Mouse (Mus musculus) T-helper 1 cell (primary cell): ENCODE data around the gene Gm20721.

Source experiments
- in situ Hi-C: fragments of 300-600 bp; cut with MboI, MseI; formaldehyde crosslinking; loops from one replicate; pipeline ENCODE4 v1.15.1; 2025; ENCODE audit warnings: high pct_unique_total_duplicates

The Gm20721 gene

GRCm38 (mm10) chr2:174346612-174346998 lies at the start of gene Gm20721:
TSS of gene Gm20721 (minus strand) at chr2:174346712.
- in situ Hi-C loops: loop anchor here (10.0 kb wide), 1 partner anchor 1322 kb away; the partner anchor contains the start of gene Rbm38

DNA sequence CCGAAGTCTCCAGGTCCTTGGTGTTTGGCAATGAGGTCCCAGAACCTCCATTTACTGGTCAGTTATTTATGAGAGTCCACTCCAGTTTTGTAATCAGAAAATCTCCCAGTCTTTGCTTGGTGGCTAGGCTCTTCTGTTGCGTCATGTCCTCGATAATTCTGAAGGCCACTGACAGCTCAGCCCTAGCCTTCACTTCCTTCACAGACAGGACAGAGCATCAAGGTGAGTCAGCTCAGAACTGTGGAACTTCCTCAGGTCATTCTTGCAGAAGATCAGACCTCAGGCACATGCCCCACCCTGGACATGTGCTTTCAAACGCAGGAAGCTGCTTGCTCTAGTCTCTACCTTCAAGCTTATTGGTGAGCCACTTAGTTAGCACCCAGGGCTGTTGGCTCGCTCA lies 46.9 kb upstream of the Gm20721 start:
- in situ Hi-C loops: no loop called here

DNA sequence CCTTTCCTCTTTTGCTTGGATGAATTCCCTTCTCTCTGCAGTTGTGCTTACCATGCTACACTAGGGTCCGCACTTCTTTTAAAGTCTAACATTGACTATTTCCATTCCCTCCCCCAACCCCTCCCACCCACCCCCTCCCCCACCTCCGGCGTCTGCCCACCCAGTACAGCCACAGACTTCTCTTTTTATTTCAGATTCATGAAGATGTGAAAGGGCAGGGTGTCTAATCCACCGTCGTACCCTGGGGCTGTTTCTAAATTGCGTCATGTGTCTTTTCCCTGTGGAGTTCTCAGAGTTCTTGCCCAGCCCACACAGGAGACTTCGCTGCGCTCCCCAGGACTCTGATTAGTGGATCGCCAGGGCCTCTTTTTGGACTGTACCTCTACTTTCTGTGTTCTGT lies 46.0 kb upstream of the Gm20721 start:
- in situ Hi-C loops: no loop called here

DNA sequence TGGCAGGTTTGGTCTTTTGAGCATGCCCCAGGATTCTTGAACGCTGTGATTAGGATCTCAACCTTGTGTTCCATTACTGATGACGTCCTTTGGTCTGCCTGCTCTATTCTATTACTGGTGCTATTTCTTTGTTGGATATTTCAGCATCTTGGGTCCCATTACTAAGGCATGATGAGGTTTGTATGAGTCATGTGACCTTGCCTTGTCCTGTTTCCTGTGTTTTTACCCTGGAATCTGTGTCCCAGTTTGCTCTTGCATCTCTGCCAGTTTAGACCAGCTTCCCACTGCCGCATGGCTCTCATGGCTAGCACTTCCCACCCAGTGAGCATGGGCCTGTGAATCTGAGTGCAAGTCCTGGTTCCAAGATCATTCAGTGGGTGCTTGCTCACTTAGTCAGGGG lies 45.4 kb upstream of the Gm20721 start:
- in situ Hi-C loops: no loop called here

DNA sequence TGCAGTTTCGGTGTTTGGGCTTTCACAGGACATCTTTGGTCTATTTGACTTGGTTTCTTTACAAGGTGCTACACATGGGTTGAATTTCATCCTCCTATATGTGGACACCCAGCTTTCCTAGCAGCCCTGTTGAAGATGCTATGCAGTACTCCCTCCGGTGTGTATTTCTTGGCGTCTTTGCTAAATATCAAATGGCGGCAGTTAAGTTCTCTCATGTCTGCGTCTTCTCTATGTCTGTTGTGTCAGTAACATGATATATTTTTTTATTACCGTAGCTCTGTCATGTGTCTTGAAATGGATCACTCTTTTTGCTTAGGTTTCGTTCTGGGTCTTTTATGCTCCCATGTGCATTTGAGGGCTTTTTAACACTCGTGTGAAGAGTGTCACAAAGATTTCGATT lies 34.5 kb upstream of the Gm20721 start:
- in situ Hi-C loops: no loop called here

DNA sequence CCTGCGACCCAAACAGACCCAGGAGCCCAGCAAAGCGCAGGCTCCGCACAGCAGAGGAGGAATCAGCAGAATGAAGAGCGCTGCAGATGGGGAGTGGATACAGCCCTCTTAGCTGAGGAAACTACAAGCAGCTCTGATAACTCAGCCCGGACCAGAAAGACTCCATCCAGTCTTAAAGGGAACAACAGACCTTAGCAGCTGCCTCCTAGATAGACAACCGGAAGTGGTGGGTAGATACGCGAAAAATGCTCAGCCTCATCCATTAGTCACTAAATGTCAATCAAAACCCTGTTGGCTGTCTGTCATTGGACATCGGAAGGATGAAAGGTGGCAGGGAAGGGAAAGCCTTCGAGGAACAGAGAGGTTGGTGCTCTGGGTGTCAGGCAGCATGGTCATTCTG lies 20.1 kb upstream of the Gm20721 start:
- in situ Hi-C loops: loop anchor here (10.0 kb wide), 1 partner anchor 1062 kb away; no protein-coding TSS in a partner anchor

GRCm38 (mm10) chr2:174359656-174360055 lies 13.1 kb upstream of the Gm20721 start:
- in situ Hi-C loops: loop anchor here (10.0 kb wide), 1 partner anchor 1055 kb away; no protein-coding TSS in a partner anchor

DNA sequence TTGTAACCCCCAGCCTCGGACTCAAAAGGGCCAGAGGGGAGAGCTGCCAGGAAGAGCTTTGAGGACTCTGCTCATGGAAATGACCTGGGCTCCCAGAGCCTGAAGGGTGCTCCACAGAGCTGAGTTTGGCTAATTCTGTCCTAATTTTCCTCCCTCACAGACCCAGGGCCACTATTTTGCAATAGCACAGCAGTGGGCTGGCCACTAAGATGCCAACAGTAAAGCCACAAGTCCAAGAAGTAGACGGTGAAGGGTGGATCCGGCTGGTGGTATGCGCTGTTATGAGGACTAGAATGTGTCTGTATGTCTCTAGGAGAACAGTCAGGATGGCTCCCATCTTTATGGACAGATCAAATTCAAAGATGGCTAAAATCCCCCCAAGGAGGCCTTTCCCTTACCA lies 12.0 kb upstream of the Gm20721 start:
- in situ Hi-C loops: no loop called here

DNA sequence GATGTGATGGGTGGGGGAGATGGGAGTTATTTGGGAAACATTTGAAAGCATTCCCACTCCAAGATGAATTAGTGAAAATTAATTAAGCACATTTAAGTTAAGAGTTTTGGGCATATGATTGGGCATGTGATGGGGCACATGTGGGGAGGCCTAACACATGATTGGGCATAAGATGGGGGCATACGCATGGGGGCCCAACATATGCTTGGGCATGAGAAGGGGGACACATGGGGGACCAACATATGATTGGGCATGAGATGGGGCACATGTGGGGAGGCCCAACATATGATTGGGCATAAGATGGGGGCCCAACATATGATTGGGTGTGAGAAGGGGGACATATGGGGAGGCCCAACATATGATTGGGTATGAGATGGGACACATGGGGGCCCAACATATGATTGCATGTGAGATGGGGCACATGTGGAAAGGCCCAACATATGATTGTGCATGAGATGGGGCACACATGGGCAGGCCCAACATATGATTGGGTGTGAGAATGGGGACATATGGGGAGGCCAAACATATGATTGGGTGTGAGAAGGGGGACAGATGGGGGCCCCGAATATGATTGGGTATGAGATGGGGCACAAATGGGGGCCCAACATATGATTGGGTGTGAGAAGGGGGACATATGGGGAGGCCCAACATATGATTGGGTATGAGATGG lies 622 bp upstream of the Gm20721 start:
- in situ Hi-C loops: loop anchor here (10.0 kb wide), 1 partner anchor 1322 kb away; the partner anchor contains the start of gene Rbm38

DNA sequence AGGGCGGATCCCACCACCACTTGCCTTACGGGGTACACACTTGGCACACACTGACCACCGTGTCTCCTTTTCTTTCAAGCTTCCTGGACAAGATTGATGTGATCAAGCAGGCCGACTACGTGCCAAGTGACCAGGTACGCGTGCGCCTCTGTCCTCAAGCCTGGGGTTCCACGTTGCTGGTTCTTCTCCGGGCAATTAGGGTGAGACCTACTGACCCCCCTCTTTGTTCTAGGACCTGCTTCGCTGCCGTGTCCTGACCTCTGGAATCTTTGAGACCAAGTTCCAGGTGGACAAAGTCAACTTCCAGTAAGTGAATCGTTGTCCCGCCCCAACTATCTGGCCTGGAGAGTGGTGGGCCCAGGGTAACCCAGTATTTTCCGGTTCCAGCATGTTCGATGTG lies 1.5 kb downstream of the Gm20721 start:
- in situ Hi-C loops: loop anchor here (10.0 kb wide), 1 partner anchor 1320 kb away; the partner anchor contains the start of gene Rbm38

GRCm38 (mm10) chr2:174344003-174344655 lies 2.4 kb downstream of the Gm20721 start:
- in situ Hi-C loops: loop anchor here (10.0 kb wide), 1 partner anchor 1319 kb away; the partner anchor contains the start of gene Rbm38

GRCm38 (mm10) chr2:174343566-174343965 lies 2.9 kb downstream of the Gm20721 start:
- in situ Hi-C loops: loop anchor here (10.0 kb wide), 1 partner anchor 1319 kb away; the partner anchor contains the start of gene Rbm38

- in situ Hi-C loops: loop anchor here (10.0 kb wide), 1 partner anchor 1318 kb away; the partner anchor contains the start of gene Rbm38
Measured at GRCm38 (mm10) chr2:174342793-174343400, 3.6 kb downstream of the Gm20721 start.

GRCm38 (mm10) chr2:174340893-174341580 lies 5.5 kb downstream of the Gm20721 start:
- in situ Hi-C loops: loop anchor here (10.0 kb wide), 1 partner anchor 1316 kb away; the partner anchor contains the start of gene Rbm38

DNA sequence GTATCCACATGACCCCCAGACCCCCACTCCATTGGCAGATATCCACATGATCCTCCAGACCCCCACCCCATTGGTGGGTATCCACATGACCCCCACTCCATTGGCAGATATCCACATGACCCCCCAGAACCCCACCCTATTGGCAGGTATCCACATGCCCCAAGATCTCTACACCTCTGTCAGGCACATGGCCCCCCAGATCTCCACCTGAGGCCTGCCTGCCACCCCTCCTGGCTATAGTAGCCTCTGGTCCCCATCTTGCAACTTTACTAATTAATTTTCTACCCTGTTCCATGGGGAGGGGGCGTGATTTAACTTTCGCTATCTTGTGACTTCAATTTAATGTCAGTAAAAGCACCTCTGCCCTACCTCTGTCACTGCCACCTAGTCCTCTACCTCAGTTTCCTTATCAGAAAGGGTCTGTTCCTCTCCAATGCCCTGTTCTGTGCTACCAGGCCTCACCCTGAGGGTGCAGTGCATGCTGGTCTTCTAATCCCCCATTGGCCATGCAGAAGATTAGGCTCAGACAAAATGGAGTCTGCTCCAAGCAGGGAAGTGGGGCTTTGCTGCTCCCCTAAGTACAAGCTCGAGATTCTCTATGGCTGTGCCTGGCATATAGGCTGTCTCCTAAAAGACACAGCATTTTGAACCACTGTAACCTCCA lies 6.2 kb downstream of the Gm20721 start:
- in situ Hi-C loops: loop anchor here (10.0 kb wide), 1 partner anchor 1316 kb away; the partner anchor contains the start of gene Rbm38

GRCm38 (mm10) chr2:174339701-174340100 lies 6.8 kb downstream of the Gm20721 start:
- in situ Hi-C loops: loop anchor here (10.0 kb wide), 1 partner anchor 1315 kb away; the partner anchor contains the start of gene Rbm38

DNA sequence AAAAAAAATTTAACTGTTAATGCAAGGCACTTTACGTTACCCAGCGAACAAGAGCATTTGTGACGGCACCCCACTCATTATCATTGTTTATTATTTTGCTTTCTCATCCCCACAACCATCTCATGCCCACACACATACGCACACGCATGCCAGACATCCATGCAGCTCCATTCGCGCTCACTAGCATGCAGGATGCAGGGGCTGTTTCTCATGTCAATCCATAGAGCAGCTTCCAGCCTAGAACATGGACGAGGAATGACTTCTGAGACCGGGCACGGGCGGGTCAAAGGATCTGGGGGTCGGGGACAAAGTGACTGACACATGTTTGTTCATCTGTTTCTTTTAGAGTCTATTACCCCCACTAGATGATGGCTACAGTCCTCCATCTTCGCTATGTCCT lies 9.2 kb downstream of the Gm20721 start:
- in situ Hi-C loops: no loop called here

DNA sequence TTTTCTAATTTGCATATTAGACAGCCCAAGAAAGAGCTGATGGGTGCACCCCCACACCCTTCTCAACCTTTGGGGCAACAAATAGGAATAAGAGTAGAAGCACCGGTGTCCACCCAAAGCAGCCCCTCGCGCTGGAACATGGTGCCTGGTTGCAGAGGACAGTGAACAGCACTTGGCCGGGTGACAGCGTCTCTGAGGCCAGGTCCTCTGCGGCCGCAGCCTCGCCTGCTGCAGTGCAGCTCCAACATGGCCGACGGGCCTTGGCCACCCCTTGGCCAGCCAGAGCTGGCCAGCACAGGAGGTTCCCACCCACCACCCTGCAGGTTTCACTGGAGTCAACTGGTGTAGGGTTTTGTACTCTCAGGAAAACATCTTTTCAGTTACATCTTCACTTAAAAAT lies 12.1 kb downstream of the Gm20721 start:
- in situ Hi-C loops: no loop called here

DNA sequence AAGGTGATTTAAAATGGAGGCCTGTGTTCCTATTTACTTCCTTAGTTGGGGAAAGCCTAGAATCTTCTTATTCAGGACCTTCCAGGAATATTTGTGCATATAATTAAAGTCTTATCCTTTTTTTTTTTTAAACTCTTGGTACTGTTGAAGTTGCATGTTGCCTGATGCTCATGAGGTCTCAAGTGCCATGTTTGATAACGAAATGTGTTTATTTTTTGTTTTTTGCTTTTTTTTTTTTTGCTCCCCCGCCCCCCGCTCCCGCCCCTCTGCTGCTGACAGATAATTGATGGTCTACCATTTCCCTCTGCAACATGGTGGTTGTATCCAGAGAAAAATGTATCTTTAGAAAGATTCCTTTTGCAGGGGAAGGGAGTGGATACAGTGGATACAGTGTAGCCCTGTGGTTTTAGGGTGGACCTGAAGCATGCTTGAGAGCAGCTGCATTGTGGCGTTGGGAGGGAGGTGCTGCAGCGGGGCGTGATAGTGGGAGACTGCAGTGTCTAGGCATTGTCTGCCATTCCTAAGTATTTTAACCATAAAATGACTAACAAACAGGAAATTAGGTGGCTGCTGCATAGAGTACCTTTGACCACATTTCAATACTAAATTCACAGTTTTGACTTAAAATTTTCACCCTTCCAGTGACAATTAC lies 13.1 kb downstream of the Gm20721 start:
- in situ Hi-C loops: no loop called here

- in situ Hi-C loops: no loop called here
Measured at GRCm38 (mm10) chr2:174331282-174332030, 15.1 kb downstream of the Gm20721 start.
